Mouse (Mus musculus) bone marrow macrophage, adult 2 months (primary cell): Measurements from ENCODE around the gene Jarid2.

ENCODE experiments used
- CTCF ChIP-seq: IDR thresholded peaks from 2 replicates; pipeline ENCODE4 v1.5.1; 2012; ENCODE audit warnings: low read depth, mild to moderate bottlenecking, low read length, moderate library complexity
- POLR2A ChIP-seq: IDR thresholded peaks from 2 replicates; pipeline ENCODE4 v1.6.1; 2012; ENCODE audit warnings: mild to moderate bottlenecking, low read depth, low read length, borderline replicate concordance

- TF ChIP-seq POLR2A (no peak), CTCF (no peak)
Measured at GRCm38 (mm10) chr13:44837445-44837844, 108.2 kb downstream of the Jarid2 start.
